Comparison of ENCODE assay signal across 8 mouse cellular contexts in genomic region chr10:75036883-75037379, GRCm38 (mm10). TPM values are rescaled to one million over a fixed set of nuclear protein-coding genes. Genes with fewer than 3 reads are reported as not detected.
A peak's percentile ranks its signal among the peaks of the same experiment; 100 is the strongest.
DNase-seq lines count a peak whose midpoint lies in the region.

Gene Rab36, plus strand, starts transcription at chr10:75037058.

- no peaks in the 10 kb centered on the region for H3K9me3 ChIP-seq in megakaryocyte, embryonic 14.5 days

- H3K4me3 ChIP-seq in megakaryocyte, embryonic 14.5 days (replicated peaks): peak within 1 kb of the TSS; percentile 88

- peaks cover 66% of the 10 kb centered on the region for H3K4me1 ChIP-seq in megakaryocyte, embryonic 14.5 days

- H3K36me3 ChIP-seq in megakaryocyte, embryonic 14.5 days (replicated peaks; ENCODE audit: low read length): peaks cover 3% of the 10 kb centered on the region

- H3K27me3 ChIP-seq in megakaryocyte, embryonic 14.5 days (replicated peaks): peaks cover 2% of the 10 kb centered on the region

- DNase-seq in ZHBTc4 (ENCODE audit: low read depth, low spot score): peak; percentile 97
- peak; percentile 96 to 100 for DNase-seq in cerebellum, postnatal 4 days (ENCODE audit: low spot score in 2 of 2)
- peak; percentile 92 for DNase-seq in gastrocnemius, postnatal 10 days
- peak; percentile 88 for DNase-seq in induced T-regulatory cell, adult 2 months (ENCODE audit: low read depth)
- peak; percentile 89 to 94 for DNase-seq in left cerebral cortex, adult 9 months (ENCODE audit: low spot score in 2 of 2)
- peak; percentile 97 to 98 for DNase-seq in right cerebral cortex, postnatal 10 days (ENCODE audit: low spot score in 2 of 2)
- peak; percentile 91 for DNase-seq in urinary bladder, postnatal 14 days (ENCODE audit: low spot score)

RNA-seq across cellular contexts. Expression of gene Rab36, which starts in this region (rescaled TPM):
- 1 to 10 TPM; 1.3 to 2.2 TPM for total RNA-seq in gastrocnemius, postnatal 10 days (2021)
- 0.85 and 5.4 TPM in 2 replicates for polyA plus RNA-seq in megakaryocyte, embryonic 14.5 days (2012; ENCODE audit: insufficient read depth, low replicate concordance)

Comparison
In these comparisons a context has a peak if more than half of its experiments do, and no peak if none do; other contexts are left out.
1. Peak in every context shown above with its lines: DNase-seq and H3K4me3 ChIP-seq.